Mouse (Mus musculus): ENCODE data around the gene Olfr452. TPM values are rescaled to one million over a fixed set of nuclear protein-coding genes. Genes with fewer than 3 reads are reported as not detected.
A peak's percentile ranks its signal among the peaks of the same experiment; 100 is the strongest.

Olfr452 gene
- total RNA-seq (2021) (not detected), polyA plus RNA-seq (2012; rRNA removed) (not detected in 2 replicates)
- long read RNA-seq, result 0 reads

DNA sequence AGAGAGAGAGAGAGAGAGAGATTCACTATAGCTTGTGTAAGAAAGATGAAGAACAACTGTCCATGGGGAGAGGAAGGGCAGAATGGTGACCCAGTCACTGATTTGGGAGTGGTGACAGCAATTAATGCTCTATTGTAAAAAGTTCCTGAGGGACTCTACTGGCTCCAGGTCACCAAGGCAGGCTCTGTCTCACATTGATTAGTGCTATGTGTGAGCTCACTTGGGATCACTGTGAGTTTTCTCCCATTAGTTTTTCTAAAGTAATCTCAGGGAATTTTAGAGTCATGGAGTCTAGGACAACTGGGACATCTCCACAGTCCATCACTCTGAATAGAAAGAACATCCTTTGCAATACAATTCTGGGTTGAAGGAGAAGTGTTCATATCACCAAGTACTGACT is at the start of gene Olfr452:
Gene Olfr452, plus strand, starts transcription at position 301 of the 400 bp plus-strand sequence.
- no peak for DNase-seq

DNA sequence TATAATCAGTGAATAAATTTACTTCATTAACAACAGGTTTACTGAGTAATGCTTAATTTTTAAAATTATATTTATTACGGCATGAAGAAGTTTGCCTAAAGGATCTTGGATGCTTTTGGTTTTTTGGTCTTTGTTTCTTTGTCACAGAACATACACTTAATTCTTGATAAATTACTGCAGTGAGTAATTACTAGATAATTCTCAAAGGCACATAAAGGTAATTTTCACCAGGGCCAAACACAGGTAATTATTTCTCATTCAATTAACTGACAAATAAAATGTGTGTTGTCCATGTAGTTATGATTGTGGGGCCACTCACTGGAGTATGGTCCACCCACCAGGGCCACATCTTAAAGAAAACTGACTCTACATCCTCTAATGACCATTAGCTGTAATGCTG is 45.8 kb upstream of the Olfr452 start, which contains the start of gene Olfr453:
Gene Olfr453, plus strand, starts transcription at position 301 of the 400 bp plus-strand sequence.
- no peak for DNase-seq

DNA sequence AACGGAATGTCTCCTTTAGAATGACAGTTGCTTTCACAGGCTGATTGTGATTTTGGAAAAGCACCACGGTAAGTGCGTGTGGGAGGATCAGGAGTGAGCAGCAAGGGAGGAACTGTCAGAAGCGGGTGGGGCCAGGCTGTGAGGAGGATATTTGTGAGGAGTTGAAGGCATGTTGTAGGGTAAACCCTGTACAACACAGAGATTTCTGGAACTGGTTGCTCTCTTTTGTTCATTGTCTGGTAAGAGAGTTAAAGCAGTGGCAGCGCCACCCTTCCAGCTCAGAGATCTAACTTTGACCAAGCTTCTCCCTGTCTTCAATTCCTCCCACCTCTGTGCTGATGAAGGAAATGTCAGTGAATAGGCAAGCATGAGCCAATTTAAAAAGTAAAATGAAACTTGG is 42.6 kb upstream of the Olfr452 start:
- no peak for DNase-seq

DNA sequence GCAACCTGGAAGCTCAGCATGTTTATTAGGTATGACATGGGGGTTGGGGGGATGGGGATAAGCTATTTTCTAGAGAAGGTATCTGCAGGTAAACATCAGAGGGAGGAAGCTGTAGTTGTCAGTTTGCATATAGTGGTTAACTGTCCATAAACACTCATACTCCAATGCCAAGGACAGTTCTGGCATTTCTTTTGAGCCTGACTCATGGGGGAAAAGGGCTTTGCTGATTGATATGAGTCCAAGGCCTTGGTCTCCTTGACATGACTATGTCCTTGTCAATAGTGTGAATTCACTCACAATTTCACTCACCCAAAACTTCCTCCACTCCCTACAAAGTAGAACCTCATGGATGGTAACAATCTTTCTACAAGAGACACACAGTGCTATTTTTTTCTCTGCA is 37.0 kb upstream of the Olfr452 start:
- peak; percentile 66 for DNase-seq

DNA sequence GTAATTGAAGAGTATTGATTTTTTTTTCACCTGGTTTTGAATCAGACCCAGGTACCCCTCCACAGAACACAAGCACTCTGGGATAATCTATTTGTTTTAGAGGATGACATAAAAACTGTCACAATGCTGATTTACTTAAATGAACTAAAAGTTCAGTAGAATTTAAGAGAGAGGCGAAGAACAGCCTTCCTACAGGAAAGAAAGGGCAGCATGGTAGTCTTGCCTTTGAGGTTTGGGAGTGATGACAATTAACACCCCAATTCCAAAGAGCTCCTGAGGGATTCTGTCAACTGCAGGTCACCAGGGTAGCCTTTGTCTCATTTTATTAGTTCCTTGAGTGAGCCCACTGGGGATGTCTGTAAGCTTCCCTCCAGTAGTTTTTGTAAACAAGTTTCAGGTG is 28.8 kb upstream of the Olfr452 start, which contains the start of gene Olfr38:
Gene Olfr38, plus strand, starts transcription at position 301 of the 400 bp plus-strand sequence.
- DNase-seq, result no peak

DNA sequence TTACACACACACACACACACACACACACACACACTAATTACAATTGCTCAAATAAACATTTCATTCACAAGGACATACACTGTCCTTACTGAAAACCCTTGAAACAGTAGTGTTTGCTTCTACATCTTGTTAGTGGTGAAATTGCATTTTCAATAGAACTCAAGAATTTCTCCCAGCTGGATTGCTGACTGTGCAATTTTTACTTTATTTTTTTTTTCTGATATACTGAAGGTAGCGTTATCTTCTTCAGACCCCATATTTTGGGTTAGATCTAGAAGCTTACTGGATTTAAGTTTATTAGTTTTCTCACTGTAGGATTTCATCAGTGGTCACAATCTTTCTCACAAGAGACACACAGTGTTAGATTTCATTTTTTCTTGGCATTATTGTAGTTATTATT is 7.8 kb upstream of the Olfr452 start:
- no peak for DNase-seq

DNA sequence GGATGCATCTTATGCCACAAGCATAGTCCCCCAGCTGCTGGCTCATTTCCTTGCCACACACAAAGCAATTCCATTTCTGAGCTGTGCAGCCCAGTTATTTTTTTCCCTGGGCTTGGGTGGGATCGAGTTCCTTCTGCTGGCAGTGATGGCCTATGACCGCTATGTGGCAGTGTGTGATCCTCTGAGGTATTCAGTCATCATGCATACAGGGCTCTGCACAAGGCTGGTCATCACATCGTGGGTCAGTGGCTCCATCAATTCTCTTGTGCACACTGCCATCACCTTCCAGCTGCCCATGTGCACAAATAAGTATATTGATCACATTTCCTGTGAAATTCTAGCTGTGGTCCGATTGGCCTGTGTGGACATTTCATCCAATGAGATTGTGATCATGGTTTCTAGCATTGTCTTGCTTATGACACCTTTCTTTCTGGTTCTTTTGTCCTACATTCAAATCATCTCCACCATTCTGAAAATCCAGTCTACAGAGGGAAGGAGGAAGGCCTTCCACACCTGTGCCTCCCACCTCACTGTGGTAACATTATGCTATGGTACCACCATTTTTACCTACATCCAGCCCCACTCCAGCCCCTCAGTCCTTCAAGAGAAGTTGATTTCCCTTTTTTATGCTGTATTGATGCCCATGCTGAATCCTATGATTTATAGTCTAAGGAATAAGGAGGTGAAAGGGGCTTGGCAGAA is 5.5 kb downstream of the Olfr452 start:
- no peak for DNase-seq

DNA sequence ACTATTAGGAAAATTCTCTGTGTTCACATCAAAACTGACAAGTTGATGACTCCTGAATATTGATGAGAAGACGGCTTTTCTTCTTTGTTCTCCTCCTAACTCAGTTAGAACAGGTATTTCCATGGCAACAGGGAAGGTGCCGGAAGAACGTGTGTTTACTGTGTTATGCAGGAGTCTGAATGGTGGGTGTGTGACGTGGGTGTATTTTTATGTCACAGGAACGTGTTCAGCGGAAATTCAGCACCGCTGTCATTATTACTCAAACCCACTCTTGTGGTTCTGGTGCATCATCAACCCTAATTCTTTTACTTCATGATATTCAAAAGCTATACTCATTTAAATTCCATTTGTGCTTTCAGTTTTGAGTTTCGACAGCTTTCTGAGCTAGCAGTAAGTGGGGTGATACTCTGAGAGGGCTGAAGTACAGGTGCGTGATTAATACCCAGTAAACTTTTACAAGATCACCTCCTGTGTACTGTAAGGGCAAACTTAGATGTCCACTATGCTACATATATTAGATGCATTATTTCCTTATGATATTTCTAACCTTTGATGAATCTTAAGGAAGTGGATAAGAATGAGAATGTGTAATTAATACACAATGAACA is 6.2 kb downstream of the Olfr452 start:
- DNase-seq, result no peak

DNA sequence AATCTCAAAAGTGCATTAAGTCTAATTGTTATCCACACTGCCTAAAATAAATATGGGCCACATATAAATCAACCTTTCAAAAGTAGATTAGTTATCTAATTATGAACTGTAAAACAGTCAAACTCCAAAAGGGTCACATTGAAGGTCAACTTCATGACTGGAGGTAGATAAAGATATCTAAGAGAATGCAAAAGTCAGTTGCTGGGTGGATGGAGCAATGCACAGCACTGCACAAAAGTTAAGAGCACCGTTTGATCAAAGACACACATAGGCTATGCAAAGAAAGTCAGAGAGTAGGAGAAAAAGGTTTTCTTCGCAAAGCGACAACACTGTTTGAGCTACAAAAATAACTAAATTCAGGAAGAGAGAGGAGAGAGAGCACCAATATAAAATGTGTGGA is 10.1 kb downstream of the Olfr452 start:
- DNase-seq, result no peak

DNA sequence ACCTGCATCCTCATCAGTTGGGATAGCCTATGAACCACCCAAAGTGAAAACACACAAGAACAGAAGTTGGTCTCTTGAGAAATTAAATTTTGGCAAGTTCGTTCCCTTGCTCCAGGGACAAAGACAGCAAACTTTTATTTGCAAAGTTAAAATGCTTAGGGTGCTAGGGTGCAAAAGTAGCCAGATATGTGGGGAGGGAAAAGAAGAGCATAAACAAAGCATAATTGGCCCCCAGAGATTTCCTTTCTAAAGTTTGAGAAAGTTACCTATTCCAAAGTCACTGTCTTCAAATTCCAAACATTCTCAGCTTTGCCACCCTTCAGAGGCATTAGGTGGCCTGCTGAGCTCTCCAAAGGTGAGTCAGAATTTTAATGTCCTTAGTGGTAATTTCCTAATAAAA is 26.7 kb downstream of the Olfr452 start, which contains the start of gene Olfr450:
Gene Olfr450, plus strand, starts transcription at position 301 of the 400 bp plus-strand sequence.
- no peak for DNase-seq

DNA sequence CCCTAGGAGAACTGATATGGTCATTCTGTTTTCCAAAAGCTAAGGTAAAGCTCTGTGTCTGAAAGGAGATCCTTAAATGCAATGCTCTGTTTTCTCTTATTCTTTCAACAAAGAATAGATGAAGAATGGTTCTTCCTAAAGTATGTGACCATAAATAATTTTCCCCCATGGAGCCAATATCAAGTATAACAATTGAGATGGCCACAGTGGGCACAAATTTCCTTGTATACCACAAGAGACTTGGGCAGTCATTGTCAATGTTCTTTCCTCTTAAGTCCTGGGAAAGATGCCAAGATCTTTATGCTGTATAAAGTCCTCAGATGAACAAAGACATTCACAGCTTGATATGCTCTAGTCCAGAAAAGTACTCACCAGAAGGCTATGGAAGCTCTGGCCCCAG is 49.2 kb downstream of the Olfr452 start, which contains the start of gene Olfr449:
Gene Olfr449, plus strand, starts transcription at position 301 of the 400 bp plus-strand sequence.
- no peak for DNase-seq

Other genes starting within 250 kb of the Olfr452 start
- not detected for gene Olfr455, start 237.5 kb upstream of the Olfr452 start, total RNA-seq (2021)
- not detected in 2 replicates for gene Olfr455, start 237.5 kb upstream of the Olfr452 start, polyA plus RNA-seq (2012; rRNA removed)
- not detected for gene Tcaf3, start 187.4 kb upstream of the Olfr452 start, total RNA-seq (2021)
- gene Tcaf3, start 187.4 kb upstream of the Olfr452 start, polyA plus RNA-seq (2012; rRNA removed), result not detected in 2 replicates
- 10 to 100 TPM; 10.6 to 14.6 TPM for gene Tcaf2, start 139.8 kb upstream of the Olfr452 start, total RNA-seq (2021)
- gene Tcaf2, start 139.8 kb upstream of the Olfr452 start, polyA plus RNA-seq (2012; rRNA removed), result 1.4 and 3.4 TPM in 2 replicates
- 10 to 100 TPM; 83.0 to 87.0 TPM for gene Tcaf1, start 75.0 kb upstream of the Olfr452 start, total RNA-seq (2021)
- gene Tcaf1, start 75.0 kb upstream of the Olfr452 start, polyA plus RNA-seq (2012; rRNA removed), result 19.6 and 21.8 TPM in 2 replicates
- not detected for gene Olfr453, start 45.7 kb upstream of the Olfr452 start, total RNA-seq (2021)
- gene Olfr453, start 45.7 kb upstream of the Olfr452 start, polyA plus RNA-seq (2012; rRNA removed), result not detected in 2 replicates
- not detected for gene Olfr38, start 28.7 kb upstream of the Olfr452 start, total RNA-seq (2021)
- gene Olfr38, start 28.7 kb upstream of the Olfr452 start, polyA plus RNA-seq (2012; rRNA removed), result not detected in 2 replicates
- not detected for gene Olfr450, start 26.8 kb downstream of the Olfr452 start, total RNA-seq (2021)
- not detected in 2 replicates for gene Olfr450, start 26.8 kb downstream of the Olfr452 start, polyA plus RNA-seq (2012; rRNA removed)
- gene Olfr449, start 49.3 kb downstream of the Olfr452 start, total RNA-seq (2021), result not detected
- gene Olfr449, start 49.3 kb downstream of the Olfr452 start, polyA plus RNA-seq (2012; rRNA removed), result not detected in 2 replicates
- gene Olfr448, start 105.3 kb downstream of the Olfr452 start, total RNA-seq (2021), result not detected
- not detected in 2 replicates for gene Olfr448, start 105.3 kb downstream of the Olfr452 start, polyA plus RNA-seq (2012; rRNA removed)
- not detected for gene Olfr447, start 123.8 kb downstream of the Olfr452 start, total RNA-seq (2021)
- not detected in 2 replicates for gene Olfr447, start 123.8 kb downstream of the Olfr452 start, polyA plus RNA-seq (2012; rRNA removed)
- not detected for gene Olfr446, start 136.3 kb downstream of the Olfr452 start, total RNA-seq (2021)
- not detected in 2 replicates for gene Olfr446, start 136.3 kb downstream of the Olfr452 start, polyA plus RNA-seq (2012; rRNA removed)
- not detected for gene Olfr444, start 164.0 kb downstream of the Olfr452 start, total RNA-seq (2021)
- gene Olfr444, start 164.0 kb downstream of the Olfr452 start, polyA plus RNA-seq (2012; rRNA removed), result not detected in 2 replicates